Mouse (Mus musculus) olfactory bulb, adult 2 months (tissue): ENCODE data around the gene Epp13.

Source experiments
- CTCF ChIP-seq: fragments of 200-500 bp; IDR thresholded peaks from 2 replicates; pipeline ENCODE4 v1.5.1; 2012; ENCODE audit warnings: low read depth, mild to moderate bottlenecking, low read length, moderate library complexity; ENCODE audit not compliant: insufficient read depth
- POLR2A ChIP-seq: fragments of 200-500 bp; IDR thresholded peaks from 2 replicates; pipeline ENCODE4 v1.6.1; 2012; ENCODE audit warnings: mild to moderate bottlenecking, low read depth, low read length, moderate library complexity; ENCODE audit not compliant: insufficient read depth

DNA sequence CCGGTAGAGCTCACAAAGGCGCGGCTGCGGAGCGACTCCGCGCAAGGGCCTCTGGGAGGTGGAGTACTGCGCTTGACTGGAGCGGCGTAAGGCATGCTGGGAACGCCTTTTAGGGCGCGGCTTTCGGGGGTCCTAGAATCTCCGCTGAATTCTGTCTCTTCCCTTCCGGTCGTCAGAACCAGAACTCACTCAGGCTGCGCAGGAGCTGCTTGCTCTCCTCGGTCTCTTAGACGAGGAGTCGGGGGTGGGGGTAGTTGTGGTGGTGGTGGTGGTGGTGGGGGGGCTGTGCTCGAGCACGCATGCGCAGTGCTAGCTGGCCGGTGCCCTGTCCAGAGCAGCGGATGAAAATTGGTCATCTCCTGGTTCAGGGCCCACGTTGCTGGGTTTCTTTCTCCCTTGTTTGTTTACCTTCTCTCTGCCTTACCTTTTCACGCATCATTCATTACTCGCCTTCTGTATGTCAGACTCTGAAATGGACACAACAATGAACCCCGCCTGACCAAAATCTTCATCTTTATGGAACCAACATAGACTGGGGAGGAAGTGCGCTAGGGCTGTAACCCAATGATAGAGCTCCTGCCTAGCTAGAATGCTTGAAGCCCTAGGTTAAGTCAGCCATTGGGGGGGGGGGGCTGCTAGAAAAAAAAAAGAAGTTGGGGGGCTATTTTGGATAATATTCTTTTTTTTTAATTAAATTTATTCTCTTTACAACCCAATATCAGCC, 78.9 kb downstream of the Epp13 start, which contains the start of gene Zfp583:
- TF ChIP-seq CTCF (no peak), POLR2A (peak; percentile 68)
